Mouse (Mus musculus): ENCODE measurements around the gene Kyat3.

- TF ChIP-seq POLR2A (IDR thresholded peaks at IDR 0.05; ENCODE audit: extremely low read depth, insufficient read depth, low read length) (no peak), CTCF (IDR thresholded peaks at IDR 0.05; ENCODE audit: low read depth, low read length) (no peak)
Observed at GRCm38 (mm10) chr3:142760356-142760755, 59.5 kb downstream of the Kyat3 start.
